Comparison of ENCODE assay signal across 17 mouse cellular contexts in the genomic region with DNA sequence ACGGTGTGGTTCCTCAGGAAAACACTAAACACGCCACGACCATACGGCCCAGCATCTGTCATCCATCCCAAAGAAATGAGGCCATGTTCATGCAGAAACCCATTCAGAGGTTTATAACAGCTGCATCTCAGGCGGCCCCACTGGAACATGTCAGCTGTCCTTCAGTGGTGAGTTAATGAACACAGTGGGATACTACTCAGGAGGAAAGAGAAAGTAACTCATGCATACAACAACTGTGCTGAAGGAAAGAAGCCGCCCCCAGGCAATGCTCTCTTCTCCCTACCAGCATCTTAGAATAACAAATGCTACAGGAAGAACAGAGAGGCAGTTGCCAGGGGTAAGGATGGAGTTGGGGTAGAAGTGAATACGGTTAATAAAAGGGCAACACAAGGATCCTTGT. TPM values are rescaled to one million over a fixed set of nuclear protein-coding genes. Genes with fewer than 3 reads are reported as not detected.
DNase-seq lines count a peak whose midpoint lies in the region; ATAC-seq lines count a peak whose summit lies in the region.
"Had no signal": no experiment of that assay in that cellular context is flagged by ENCODE, and none has a peak within 500 bp of the region (broad histone marks: within the 10 kb centered on the region; RNA-seq: fewer than 3 reads in every experiment).

No protein-coding gene starts in this region.

- H3K27me3 ChIP-seq in embryonic facial prominence, embryonic 13.5 days, result no peaks in the 10 kb centered on the region
- no peaks in the 10 kb centered on the region for H3K27me3 ChIP-seq in embryonic facial prominence, embryonic 10.5 days (replicated peaks; ENCODE audit: low read depth, poor library complexity, severe bottlenecking)
- H3K27me3 ChIP-seq in heart, embryonic 10.5 days (ENCODE audit: insufficient read depth, poor library complexity, severe bottlenecking), result no peaks in the 10 kb centered on the region
- H3K27me3 ChIP-seq in heart, embryonic 12.5 days (replicated peaks), result no peaks in the 10 kb centered on the region
- H3K27me3 ChIP-seq in liver, embryonic 11.5 days (replicated peaks; ENCODE audit: control insufficient read depth, insufficient read depth, low read length), result no peaks in the 10 kb centered on the region
- H3K27me3 ChIP-seq: heart, embryonic 13.5 days had no signal

- no peak overlapping the region for H3K4me2 ChIP-seq in embryonic facial prominence, embryonic 13.5 days
- H3K4me2 ChIP-seq in heart, embryonic 12.5 days, result no peak overlapping the region
- no peak overlapping the region for H3K4me2 ChIP-seq in liver, embryonic 11.5 days
- H3K4me2 ChIP-seq: heart, embryonic 13.5 days had no signal

- H3K4me1 ChIP-seq in embryonic facial prominence, embryonic 13.5 days, result no peaks in the 10 kb centered on the region
- H3K4me1 ChIP-seq in embryonic facial prominence, embryonic 10.5 days, result no peaks in the 10 kb centered on the region
- H3K4me1 ChIP-seq in heart, embryonic 10.5 days, result no peaks in the 10 kb centered on the region
- H3K4me1 ChIP-seq in heart, embryonic 12.5 days (replicated peaks), result no peaks in the 10 kb centered on the region
- H3K4me1 ChIP-seq in liver, embryonic 11.5 days (replicated peaks; ENCODE audit: control insufficient read depth, insufficient read depth, low read length), result no peaks in the 10 kb centered on the region
- H3K4me1 ChIP-seq: heart, embryonic 13.5 days had no signal

- peak overlapping the region; percentile 27; the same call in 1 of the 2 replicates for H3K9ac ChIP-seq in embryonic facial prominence, embryonic 13.5 days
- no peak overlapping the region; the same call in 1 of the 2 replicates for H3K9ac ChIP-seq in heart, embryonic 12.5 days
- H3K9ac ChIP-seq in liver, embryonic 11.5 days (ENCODE audit: low read depth, low read length), result no peak overlapping the region
- H3K9ac ChIP-seq: forebrain, postnatal 0 days; heart, embryonic 13.5 days had no signal

- H3K9me3 ChIP-seq in embryonic facial prominence, embryonic 13.5 days, result no peaks in the 10 kb centered on the region
- H3K9me3 ChIP-seq in embryonic facial prominence, embryonic 10.5 days, result no peaks in the 10 kb centered on the region
- H3K9me3 ChIP-seq in heart, embryonic 10.5 days, result no peaks in the 10 kb centered on the region
- no peaks in the 10 kb centered on the region for H3K9me3 ChIP-seq in heart, embryonic 12.5 days (replicated peaks)
- no peaks in the 10 kb centered on the region for H3K9me3 ChIP-seq in liver, embryonic 11.5 days (ENCODE audit: control insufficient read depth, low read length)
- H3K9me3 ChIP-seq: heart, embryonic 13.5 days had no signal

- no peak overlapping the region for H3K27ac ChIP-seq in embryonic facial prominence, embryonic 13.5 days
- H3K27ac ChIP-seq in embryonic facial prominence, embryonic 10.5 days (replicated peaks), result no peak overlapping the region
- H3K27ac ChIP-seq in heart, embryonic 10.5 days, result no peak overlapping the region
- no peak overlapping the region for H3K27ac ChIP-seq in heart, embryonic 12.5 days (ENCODE audit: poor library complexity, severe bottlenecking)
- H3K27ac ChIP-seq in liver, embryonic 11.5 days (ENCODE audit: low read depth, low read length), result no peak overlapping the region
- H3K27ac ChIP-seq: heart, embryonic 13.5 days had no signal

- WGBS in embryonic facial prominence, embryonic 13.5 days, result 70% methylated on average over 7 of the region's 7 CpGs
- 73% methylated on average over 7 of the region's 7 CpGs for WGBS in embryonic facial prominence, embryonic 10.5 days
- 80% methylated on average over 7 of the region's 7 CpGs for WGBS in heart, embryonic 10.5 days
- 81% methylated on average over 7 of the region's 7 CpGs for WGBS in heart, embryonic 12.5 days
- WGBS in liver, embryonic 11.5 days, result 87% methylated on average over 7 of the region's 7 CpGs

- no peak for DNase-seq in embryonic facial prominence, embryonic 10.5 days (ENCODE audit: low spot score)
- peak; percentile 55 for DNase-seq in heart, embryonic 10.5 days (ENCODE audit: low spot score)
- DNase-seq in liver, embryonic 11.5 days (ENCODE audit: low spot score), result peak; percentile 16
- DNase-seq in liver, result no peak
- DNase-seq: adrenal gland, postnatal 10 days; cerebellum, adult 18-20 months; cerebellum, postnatal 10 days; forebrain, postnatal 0 days; gastrocnemius, postnatal 36 days; heart, adult 18-20 months; heart, postnatal 36 days had no signal

- H3K4me3 ChIP-seq in embryonic facial prominence, embryonic 13.5 days, result no peak overlapping the region
- H3K4me3 ChIP-seq in embryonic facial prominence, embryonic 10.5 days, result no peak overlapping the region
- no peak overlapping the region for H3K4me3 ChIP-seq in heart, embryonic 10.5 days
- no peak overlapping the region for H3K4me3 ChIP-seq in heart, embryonic 12.5 days
- H3K4me3 ChIP-seq in liver, embryonic 11.5 days (ENCODE audit: low read depth, low read length), result no peak overlapping the region
- H3K4me3 ChIP-seq: heart, embryonic 13.5 days had no signal

- no peak for ATAC-seq in embryonic facial prominence, embryonic 13.5 days (ENCODE audit: insufficient number of reproducible peaks, insufficient read depth, low FRiP score, low TSS enrichment, low read depth)
- no peak for ATAC-seq in heart, embryonic 12.5 days (ENCODE audit: insufficient number of reproducible peaks, low FRiP score)
- ATAC-seq in liver, embryonic 11.5 days (replicated peaks; ENCODE audit: low FRiP score), result no peak
- no peak for ATAC-seq in megakaryocyte progenitor cell, adult 5-6 weeks (replicated peaks; ENCODE audit: poor library complexity)
- ATAC-seq: forebrain, postnatal 0 days; hindbrain, embryonic 16.5 days; intestine, embryonic 16.5 days had no signal

- H3K36me3 ChIP-seq in embryonic facial prominence, embryonic 13.5 days, result peaks cover 32% of the 10 kb centered on the region
- H3K36me3 ChIP-seq in embryonic facial prominence, embryonic 10.5 days (replicated peaks), result peaks cover 24% of the 10 kb centered on the region
- peaks cover 17% of the 10 kb centered on the region; the same call in 1 of the 2 replicates for H3K36me3 ChIP-seq in heart, embryonic 10.5 days
- H3K36me3 ChIP-seq in heart, embryonic 12.5 days, result peaks cover 22% of the 10 kb centered on the region
- H3K36me3 ChIP-seq in liver, embryonic 11.5 days (ENCODE audit: control insufficient read depth, insufficient read depth, low read length), result 0 out of 2 replicates have a peak, but pooled peaks cover 2% of the 10 kb centered on the region

RNA-seq across cellular contexts. Expression of a gene that starts 7.5 kb away (rescaled TPM):
- 41.1 and 55.4 TPM in 2 replicates for polyA plus RNA-seq in embryonic facial prominence, embryonic 13.5 days (2015; fragmentation: Nextera tagmentation; extraction: Ambion mirVana)
- polyA plus RNA-seq in embryonic facial prominence, embryonic 10.5 days (2016; fragmentation: Nextera tagmentation; extraction: Ambion mirVana), result 22.4 and 26.5 TPM in 2 replicates
- 26.1 and 30.6 TPM in 2 replicates for polyA plus RNA-seq in heart, embryonic 10.5 days (2016; fragmentation: Nextera tagmentation; extraction: Ambion mirVana)
- polyA plus RNA-seq in heart, embryonic 12.5 days (2016; fragmentation: Nextera tagmentation; extraction: Ambion mirVana), result 30.0 and 32.8 TPM in 2 replicates
- polyA plus RNA-seq in liver, embryonic 11.5 days (2014; fragmentation: Nextera tagmentation; extraction: Ambion mirVana), result 17.4 and 18.5 TPM in 2 replicates
- total RNA-seq in megakaryocyte progenitor cell, adult 5-6 weeks (2015), result 26.3 and 28.4 TPM in 2 replicates
- 10.9 and 12.6 TPM in 2 replicates for total RNA-seq in megakaryocyte progenitor cell, adult 5-6 weeks (2017)

RNA-seq across cellular contexts. Expression of a gene that starts 53.5 kb away (rescaled TPM):
- polyA plus RNA-seq in embryonic facial prominence, embryonic 13.5 days (2015; fragmentation: Nextera tagmentation; extraction: Ambion mirVana), result 20.8 and 23.8 TPM in 2 replicates
- 20.8 and 21.7 TPM in 2 replicates for polyA plus RNA-seq in embryonic facial prominence, embryonic 10.5 days (2016; fragmentation: Nextera tagmentation; extraction: Ambion mirVana)
- 15.2 and 16.1 TPM in 2 replicates for polyA plus RNA-seq in heart, embryonic 10.5 days (2016; fragmentation: Nextera tagmentation; extraction: Ambion mirVana)
- 20.7 and 22.2 TPM in 2 replicates for polyA plus RNA-seq in heart, embryonic 12.5 days (2016; fragmentation: Nextera tagmentation; extraction: Ambion mirVana)
- 7.1 and 7.9 TPM in 2 replicates for polyA plus RNA-seq in liver, embryonic 11.5 days (2014; fragmentation: Nextera tagmentation; extraction: Ambion mirVana)
- 3.0 and 3.2 TPM in 2 replicates for total RNA-seq in megakaryocyte progenitor cell, adult 5-6 weeks (2015)
- total RNA-seq in megakaryocyte progenitor cell, adult 5-6 weeks (2017), result 4.9 and 12.7 TPM in 2 replicates

RNA-seq across cellular contexts. Expression of a gene that starts 55.0 kb away (rescaled TPM):
- 41.2 and 47.7 TPM in 2 replicates for polyA plus RNA-seq in embryonic facial prominence, embryonic 13.5 days (2015; fragmentation: Nextera tagmentation; extraction: Ambion mirVana)
- polyA plus RNA-seq in embryonic facial prominence, embryonic 10.5 days (2016; fragmentation: Nextera tagmentation; extraction: Ambion mirVana), result 73.2 and 78.5 TPM in 2 replicates
- 75.1 and 88.2 TPM in 2 replicates for polyA plus RNA-seq in heart, embryonic 10.5 days (2016; fragmentation: Nextera tagmentation; extraction: Ambion mirVana)
- 76.1 and 80.8 TPM in 2 replicates for polyA plus RNA-seq in heart, embryonic 12.5 days (2016; fragmentation: Nextera tagmentation; extraction: Ambion mirVana)
- polyA plus RNA-seq in liver, embryonic 11.5 days (2014; fragmentation: Nextera tagmentation; extraction: Ambion mirVana), result 21.6 and 22.9 TPM in 2 replicates
- 22.1 and 25.9 TPM in 2 replicates for total RNA-seq in megakaryocyte progenitor cell, adult 5-6 weeks (2015)
- 24.7 and 25.1 TPM in 2 replicates for total RNA-seq in megakaryocyte progenitor cell, adult 5-6 weeks (2017)

Comparison
In these comparisons a context has a peak if more than half of its experiments do, and no peak if none do; other contexts are left out.
1. DNase-seq: peak in heart, embryonic 10.5 days (single experiment) and liver, embryonic 11.5 days (single experiment); none in embryonic facial prominence, embryonic 10.5 days (single experiment) and liver (single experiment).